ENCODE assay signal across 9 mouse cellular contexts in genomic region chr12:109441366-109441765, GRCm38 (mm10). TPM values are rescaled to one million over a fixed set of nuclear protein-coding genes. Genes with fewer than 3 reads are reported as not detected.
DNase-seq lines count a peak whose midpoint lies in the region; ATAC-seq and TF ChIP-seq lines count a peak whose summit lies in the region.
"Had no signal": no experiment of that assay in that cellular context is flagged by ENCODE, and none has a peak within 500 bp of the region (broad histone marks: within the 10 kb centered on the region; RNA-seq: fewer than 3 reads in every experiment).

No protein-coding gene starts in this region.

- no peak overlapping the region for H3K4me2 ChIP-seq in hindbrain, embryonic 13.5 days
- no peak overlapping the region for H3K4me2 ChIP-seq in hindbrain, embryonic 11.5 days (replicated peaks; ENCODE audit: low read depth, low read length)
- no peak overlapping the region for H3K4me2 ChIP-seq in intestine, embryonic 15.5 days (replicated peaks)
- peak overlapping the region; percentile 65 for H3K4me2 ChIP-seq in myocyte (ENCODE audit: low read depth)

- in situ Hi-C loops in Patski (cut with MboI; ENCODE audit: low pct_unique_long_range_greater_than_20kb) = loop anchor here (10.0 kb wide), 1 partner anchor 513 kb away; no protein-coding TSS in a partner anchor

- WGBS in hindbrain, embryonic 13.5 days = 42% methylated on average over 6 of the region's 6 CpGs
- WGBS in hindbrain, embryonic 11.5 days = 62% methylated on average over 6 of the region's 6 CpGs
- WGBS in intestine, embryonic 15.5 days = 31% methylated on average over 6 of the region's 6 CpGs

- no peak overlapping the region for H3ac ChIP-seq in myocyte (ENCODE audit: control insufficient read depth, insufficient read length)

- POLR2A ChIA-PET in Patski (lab: Charles Lee) = no interaction called here

- TF ChIP-seq POLR2A in myocyte (IDR thresholded peaks at IDR 0.05; ENCODE audit: insufficient read length, low read depth) = no peak

- no peak for ATAC-seq in hindbrain, embryonic 13.5 days (ENCODE audit: low FRiP score)
- ATAC-seq in hindbrain, embryonic 11.5 days (ENCODE audit: low FRiP score) = no peak
- ATAC-seq in Patski = peak; percentile 66
- ATAC-seq in intestine, embryonic 15.5 days = no peak

- no peaks in the 10 kb centered on the region for H3K36me3 ChIP-seq in hindbrain, embryonic 13.5 days
- no peaks in the 10 kb centered on the region for H3K36me3 ChIP-seq in hindbrain, embryonic 11.5 days (ENCODE audit: control insufficient read depth, insufficient read depth, low read length)
- H3K36me3 ChIP-seq in intestine, embryonic 15.5 days = no peaks in the 10 kb centered on the region
- H3K36me3 ChIP-seq in myocyte (ENCODE audit: control insufficient read depth, insufficient read depth) = no peaks in the 10 kb centered on the region

- no peak overlapping the region for H3K4me3 ChIP-seq in hindbrain, embryonic 13.5 days
- H3K4me3 ChIP-seq in hindbrain, embryonic 11.5 days (ENCODE audit: low read depth, low read length) = no peak overlapping the region
- H3K4me3 ChIP-seq in intestine, embryonic 15.5 days (replicated peaks) = no peak overlapping the region
- no peak overlapping the region for H3K4me3 ChIP-seq in myocyte

- peaks cover 92% of the 10 kb centered on the region for H3K27me3 ChIP-seq in hindbrain, embryonic 13.5 days
- peaks cover 46% of the 10 kb centered on the region for H3K27me3 ChIP-seq in hindbrain, embryonic 11.5 days (ENCODE audit: control insufficient read depth, insufficient read depth, low read length)
- H3K27me3 ChIP-seq in Patski = no peaks in the 10 kb centered on the region
- H3K27me3 ChIP-seq in intestine, embryonic 15.5 days (replicated peaks) = no peaks in the 10 kb centered on the region
- no peaks in the 10 kb centered on the region for H3K27me3 ChIP-seq in myocyte (ENCODE audit: control insufficient read depth, insufficient read depth, insufficient read length)

- no peaks in the 10 kb centered on the region for H3K9me3 ChIP-seq in hindbrain, embryonic 13.5 days
- no peaks in the 10 kb centered on the region for H3K9me3 ChIP-seq in hindbrain, embryonic 11.5 days (ENCODE audit: control insufficient read depth, low read length)
- H3K9me3 ChIP-seq in intestine, embryonic 15.5 days = no peaks in the 10 kb centered on the region

- CTCF ChIA-PET in Patski (lab: Charles Lee) = interaction anchor here (1.2 kb wide), 1 partner anchor 46 kb away, joined by 3 read pairs; no protein-coding TSS in a partner anchor

- no peaks in the 10 kb centered on the region for H3K79me2 ChIP-seq in myocyte (ENCODE audit: control insufficient read depth, insufficient read depth)

- peak overlapping the region; percentile 18; the same call in 1 of the 2 replicates for H3K27ac ChIP-seq in hindbrain, embryonic 13.5 days
- no peak overlapping the region for H3K27ac ChIP-seq in hindbrain, embryonic 11.5 days (ENCODE audit: low read depth, low read length)
- H3K27ac ChIP-seq in intestine, embryonic 15.5 days = peak overlapping the region; percentile 18; the same call in 1 of the 2 replicates
- H3K27ac ChIP-seq: macrophage had no signal

- DNase-seq in hindbrain, embryonic 11.5 days (ENCODE audit: low spot score) = no peak
- peak; percentile 58 for DNase-seq in Patski (ENCODE audit: low read depth, low spot score)
- DNase-seq in cerebellum, postnatal 4 days (ENCODE audit: low spot score in 2 of 2) = no peak
- no peak for DNase-seq in c-Kit-positive CD71-positive TER-119-positive erythroid progenitor cells, embryonic 14.5 days (ENCODE audit: low spot score)
- DNase-seq in embryo, embryonic 10.5 days (ENCODE audit: low spot score) = no peak

- H3K9ac ChIP-seq in hindbrain, embryonic 13.5 days = no peak overlapping the region
- no peak overlapping the region for H3K9ac ChIP-seq in hindbrain, embryonic 11.5 days (ENCODE audit: low read depth, low read length)
- peak overlapping the region; percentile 28; the same call in 1 of the 2 replicates for H3K9ac ChIP-seq in intestine, embryonic 15.5 days

- peaks cover 88% of the 10 kb centered on the region for H3K4me1 ChIP-seq in hindbrain, embryonic 13.5 days (replicated peaks)
- peaks cover 16% of the 10 kb centered on the region for H3K4me1 ChIP-seq in hindbrain, embryonic 11.5 days (replicated peaks; ENCODE audit: control insufficient read depth, insufficient read depth, low read length)
- peaks cover 70% of the 10 kb centered on the region for H3K4me1 ChIP-seq in intestine, embryonic 15.5 days (replicated peaks)

- no peak for TF ChIP-seq CTCF in Patski (IDR thresholded peaks at IDR 0.05)

TF ChIP-seq in myocyte, 11 proteins besides CTCF, POLR2A, EP300 and RAD21:
- TF ChIP-seq CEBPB (IDR thresholded peaks at IDR 0.05; ENCODE audit: insufficient read depth, poor library complexity, severe bottlenecking) (no peak), E2F4 (IDR thresholded peaks at IDR 0.05; ENCODE audit: insufficient read depth) (no peak), MAX (IDR thresholded peaks at IDR 0.05; ENCODE audit: low read depth) (no peak), MYOG (IDR thresholded peaks at IDR 0.05; ENCODE audit: control insufficient read depth in 1 of 3, insufficient read depth in 1 of 3, insufficient read length in 2 of 3, low read depth in 2 of 3) (peak in 2 of 3 experiments; percentile 23 to 60), MYOD1 (IDR thresholded peaks at IDR 0.05; ENCODE audit: control insufficient read depth in 1 of 3, insufficient read length in 2 of 3, low read depth in 2 of 3) (peak in 2 of 3 experiments; percentile 9 to 73)
TF ChIP-seq in myocyte: peak in this region for 2.

RNA-seq across cellular contexts. Expression of gene Dlk1, which starts 11.3 kb away (rescaled TPM):
- polyA plus RNA-seq in hindbrain, embryonic 13.5 days (2015; fragmentation: Nextera tagmentation; extraction: Ambion mirVana) = 88.0 and 102 TPM in 2 replicates
- 77.7 and 84.4 TPM in 2 replicates for polyA plus RNA-seq in hindbrain, embryonic 11.5 days (2014; fragmentation: Nextera tagmentation; extraction: Ambion mirVana)
- polyA plus RNA-seq in Patski (2021) = not detected
- polyA plus RNA-seq in intestine, embryonic 15.5 days (2015; fragmentation: Nextera tagmentation; extraction: Ambion mirVana) = 364 and 395 TPM in 2 replicates
- not detected for polyA plus RNA-seq in myocyte (2012; fragmentation: generic; extraction: Trizol)
- polyA plus RNA-seq: macrophage had no signal

Comparison
In these comparisons a context has a peak if more than half of its experiments do, and no peak if none do; other contexts are left out.
1. RNA of gene Dlk1, which starts 11.3 kb away (polyA plus RNA-seq): 364 to 395 TPM in intestine, embryonic 15.5 days, 88.0 to 102 TPM in hindbrain, embryonic 13.5 days and 77.7 to 84.4 TPM in hindbrain, embryonic 11.5 days; not detected in Patski (single experiment) and not detected in myocyte (single experiment); every median in the first group is over 10 times any median in the second.